Mouse (Mus musculus): ENCODE measurements around the gene Kpna2.
"Not testable (repeated sequence)": the region's sequence is repeated elsewhere in the genome, so short reads cannot be mapped to it uniquely, and the experiment has no call there.

Kpna2 gene

DNA sequence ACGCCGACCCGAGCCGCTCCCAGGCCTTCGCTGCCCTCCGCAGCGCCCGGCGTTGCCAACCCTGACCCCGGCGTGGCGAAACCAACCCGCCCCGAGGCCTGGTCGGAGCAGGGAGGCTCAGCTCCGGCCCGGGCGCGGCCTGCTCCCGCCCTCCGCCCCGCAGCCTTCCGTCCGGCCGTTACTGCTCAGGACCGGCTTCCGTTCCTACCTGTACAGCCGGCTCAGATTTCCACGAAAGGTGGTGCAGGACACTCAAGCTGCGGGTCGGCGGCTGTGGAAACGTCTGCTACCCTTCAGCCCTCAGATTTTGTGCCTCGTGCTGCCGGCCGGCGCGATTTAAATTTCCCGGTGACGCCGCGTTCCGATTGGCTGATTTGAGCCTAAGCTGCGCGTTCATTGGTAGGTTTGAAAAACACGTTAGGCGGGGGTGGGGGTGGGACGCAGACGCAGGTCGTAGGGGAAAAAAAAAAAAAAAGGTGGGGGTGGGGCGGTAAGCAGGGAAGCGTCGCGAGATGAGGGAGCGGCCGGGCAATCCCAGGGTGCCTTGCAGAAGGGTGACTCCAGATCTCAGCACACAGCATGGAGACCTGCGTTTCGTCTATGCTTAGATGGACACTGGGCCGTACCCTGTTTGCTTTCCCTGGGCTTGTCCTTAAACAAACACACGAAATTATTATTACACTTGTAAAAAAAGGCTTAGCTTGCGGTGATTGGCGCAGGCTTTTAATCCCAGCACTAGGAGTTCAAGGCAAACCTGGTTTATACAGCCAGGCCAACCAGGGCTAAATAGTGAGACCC lies at the start of gene Kpna2:
Gene Kpna2 (minus strand): TSS at position 391 of the 798 bp plus-strand sequence.
- peak; percentile 95 for DNase-seq

- DNase-seq = no peak
These were observed 47.7 kb upstream of the Kpna2 start for GRCm38 (mm10) chr11:107046766-107047620.

- DNase-seq = no peak
These were observed 46.2 kb upstream of the Kpna2 start for GRCm38 (mm10) chr11:107045546-107045945.

- DNase-seq = peak; percentile 82
These were observed 45.0 kb upstream of the Kpna2 start for GRCm38 (mm10) chr11:107044321-107044720.

- DNase-seq = no peak
These were observed 44.0 kb upstream of the Kpna2 start for GRCm38 (mm10) chr11:107043361-107043760.

DNA sequence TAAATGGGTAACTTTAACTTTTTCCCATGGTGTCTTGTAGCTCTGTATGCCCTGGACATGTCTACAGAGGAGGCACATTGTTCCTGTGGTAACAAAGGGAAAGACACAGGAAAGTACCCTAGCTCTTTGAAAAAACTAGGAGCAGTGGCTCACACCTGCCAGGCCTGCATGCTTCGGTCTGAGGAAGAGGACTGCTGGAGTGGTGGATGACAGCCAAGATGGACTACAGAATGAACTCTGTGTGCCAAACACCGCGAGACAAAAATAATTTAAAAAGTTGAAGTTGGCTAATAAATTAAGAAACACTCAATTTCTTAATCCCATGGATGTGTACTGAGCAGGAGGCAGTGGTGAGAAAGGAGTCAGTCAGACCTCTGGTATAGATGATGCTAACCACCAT lies 42.1 kb upstream of the Kpna2 start:
- no peak for DNase-seq

DNA sequence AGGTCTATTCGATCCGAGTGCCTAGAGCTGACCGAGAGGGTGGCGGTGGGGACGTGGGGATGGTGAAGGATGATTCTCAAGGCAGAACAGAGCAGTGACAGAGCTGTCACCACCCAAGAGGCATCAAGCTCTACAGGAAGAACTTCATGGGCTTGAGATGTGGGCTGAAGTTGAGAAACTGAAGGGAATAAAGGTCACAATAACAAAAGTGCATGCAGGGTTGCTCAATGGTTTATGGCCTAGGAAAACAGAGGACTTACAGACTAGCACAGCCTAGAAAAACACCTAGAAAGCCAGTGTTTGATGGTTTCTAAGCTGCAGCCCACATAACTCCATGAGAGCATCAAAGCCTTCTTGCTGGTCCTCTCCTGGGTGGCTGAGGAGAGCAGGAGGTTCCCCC lies 40.1 kb upstream of the Kpna2 start:
- DNase-seq = no peak

- DNase-seq = no peak
These were observed 34.9 kb upstream of the Kpna2 start for GRCm38 (mm10) chr11:107034085-107034810.

- no peak for DNase-seq
These were observed 32.3 kb upstream of the Kpna2 start for GRCm38 (mm10) chr11:107031635-107032034.

DNA sequence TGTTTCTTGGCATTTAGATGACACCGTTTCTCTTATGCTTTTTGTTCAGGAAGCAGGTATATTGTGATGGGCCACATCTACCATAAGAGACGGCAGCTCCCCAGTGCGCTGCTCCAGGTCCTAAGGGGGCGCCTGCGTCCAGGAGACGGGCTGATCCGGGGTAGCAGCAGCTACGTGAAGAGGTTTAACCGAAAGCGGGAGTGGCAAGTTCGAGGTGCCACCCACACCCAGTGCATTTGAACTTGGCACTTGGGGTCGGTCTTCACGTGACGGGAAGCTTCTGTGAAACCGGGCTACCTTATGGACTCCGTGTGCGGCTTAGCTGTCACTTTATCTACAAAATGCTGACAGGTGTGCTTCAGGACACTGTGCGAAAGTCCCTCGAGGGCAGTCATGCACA lies 30.2 kb upstream of the Kpna2 start:
- no peak for DNase-seq

- no peak for DNase-seq
These were observed 29.4 kb upstream of the Kpna2 start for GRCm38 (mm10) chr11:107028754-107029153.

DNA sequence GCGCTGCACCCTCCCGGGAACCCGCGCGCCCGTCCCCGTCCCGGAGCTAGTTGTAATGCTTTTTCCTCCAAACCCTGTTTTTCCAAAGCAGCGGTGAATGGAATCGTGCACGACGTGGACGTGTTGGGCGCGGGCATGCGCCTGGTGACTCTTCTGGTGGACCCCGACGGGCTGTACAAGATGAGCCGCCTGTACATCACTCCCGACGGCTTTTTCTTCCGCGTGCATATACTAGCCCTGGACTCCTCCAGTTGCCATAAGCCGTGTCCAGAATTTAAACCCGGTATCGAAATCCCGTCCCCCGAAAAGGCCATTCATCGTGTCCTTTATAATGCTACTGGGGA lies 28.9 kb upstream of the Kpna2 start:
- DNase-seq = no peak

- peak; percentile 89 for DNase-seq
These were observed 28.3 kb upstream of the Kpna2 start for GRCm38 (mm10) chr11:107027431-107028274.

DNA sequence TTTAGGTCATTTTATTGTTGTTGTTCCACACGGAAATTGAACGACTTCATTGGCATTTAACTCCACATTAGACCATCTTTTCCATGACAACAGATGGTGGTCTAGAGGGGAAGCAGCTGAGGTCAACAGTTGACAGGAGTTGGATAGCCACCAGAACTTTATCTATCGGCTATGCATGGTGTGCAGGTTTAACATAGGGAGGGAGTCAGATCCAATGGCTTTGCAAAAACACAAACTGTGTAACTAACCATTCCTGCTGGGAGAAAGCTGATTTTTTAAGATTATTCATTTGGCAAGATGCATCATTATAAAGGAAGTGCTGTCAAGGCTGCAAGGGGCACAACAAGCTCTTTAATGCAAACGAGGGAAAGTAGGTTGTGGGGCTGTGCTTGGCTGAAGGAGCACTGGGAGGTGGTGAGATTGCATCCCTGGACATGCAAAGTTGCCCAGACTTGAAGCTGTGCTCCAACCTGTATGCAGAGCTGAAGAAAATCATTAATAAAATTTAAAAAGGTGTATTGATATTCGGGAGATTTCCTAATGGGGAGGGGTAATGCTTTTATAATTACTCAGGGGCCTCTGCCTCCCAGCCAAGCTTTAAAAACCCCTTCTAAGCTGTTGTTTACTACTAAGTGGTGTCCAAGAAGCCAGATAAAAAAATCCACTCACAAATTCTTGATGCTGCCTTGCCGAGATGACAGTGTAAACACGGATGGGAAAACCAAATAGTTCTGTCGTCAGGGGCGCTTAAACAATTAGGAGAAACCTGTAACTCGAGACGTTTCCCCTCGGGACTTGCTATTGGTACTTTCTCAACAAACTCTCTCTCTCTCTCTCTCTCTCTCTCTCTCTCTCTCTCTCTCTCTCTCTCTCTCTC lies 27.5 kb upstream of the Kpna2 start:
- DNase-seq = no peak

- DNase-seq = peak; percentile 49
These were observed 26.3 kb upstream of the Kpna2 start, which contains the start of gene 1810010H24Rik for GRCm38 (mm10) chr11:107025411-107026321. TSS of gene 1810010H24Rik (plus strand) at chr11:107025681.

DNA sequence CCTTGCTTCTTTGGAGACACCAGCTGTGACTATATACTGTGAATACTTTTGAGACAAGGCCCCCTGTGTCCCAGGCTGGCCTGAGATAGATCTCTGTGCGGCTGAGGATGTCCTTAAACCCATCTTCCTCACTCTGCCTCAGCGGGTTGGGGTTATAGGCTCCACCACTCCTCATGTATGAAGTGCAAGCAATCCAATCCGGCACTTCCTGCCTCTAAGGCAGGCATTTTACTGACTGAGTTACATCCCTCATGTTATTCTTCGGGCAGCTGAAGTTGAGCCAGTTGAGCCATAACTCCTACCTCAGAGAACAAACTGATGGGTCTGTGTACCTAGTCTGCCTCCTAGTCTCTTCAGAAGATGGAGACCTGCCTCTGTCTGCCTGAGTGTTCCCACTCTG lies 25.1 kb upstream of the Kpna2 start:
- DNase-seq = no peak

- peak; percentile 80 for DNase-seq
These were observed 22.8 kb upstream of the Kpna2 start for GRCm38 (mm10) chr11:107022050-107022683.

GRCm38 (mm10) chr11:107019722-107020121 lies 20.4 kb upstream of the Kpna2 start:
- not testable (repeated sequence) for DNase-seq

- no peak for DNase-seq
These were observed 20.0 kb upstream of the Kpna2 start for GRCm38 (mm10) chr11:107019318-107019717.

GRCm38 (mm10) chr11:107018606-107019005 lies 19.3 kb upstream of the Kpna2 start:
- DNase-seq = no peak
